7 mouse cellular contexts compared by ENCODE assay signal in the genomic region with DNA sequence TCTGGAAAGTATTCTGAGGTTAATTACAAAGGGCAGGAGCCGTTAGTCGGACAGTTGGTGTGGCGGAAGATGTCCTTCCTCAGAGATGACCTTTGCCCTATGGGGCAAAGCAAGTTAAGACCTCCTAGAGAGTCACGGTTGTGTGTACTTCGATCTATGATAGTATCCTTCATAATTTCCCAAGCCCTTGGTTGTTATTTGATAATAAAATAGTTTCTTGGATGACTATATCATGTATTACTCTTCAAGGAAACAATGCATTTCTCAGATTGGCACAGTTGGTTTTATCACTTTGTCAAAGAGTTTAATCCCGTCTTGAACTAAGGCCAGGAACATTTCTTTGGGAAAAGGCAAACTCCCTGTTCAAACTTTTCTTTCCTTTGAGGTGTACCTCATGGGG. TPM values are rescaled to one million over a fixed set of nuclear protein-coding genes. Genes with fewer than 3 reads are reported as not detected.
DNase-seq lines count a peak whose midpoint lies in the region; ATAC-seq and TF ChIP-seq lines count a peak whose summit lies in the region.

A gene (minus strand): TSS at position 101 of the 400 bp plus-strand sequence.

- H3K4me1 ChIP-seq in lung, embryonic 15.5 days, result peaks cover 10% of the 10 kb centered on the region
- peaks cover 4% of the 10 kb centered on the region for H3K4me1 ChIP-seq in cortical plate, adult 2 months (ENCODE audit: control insufficient read depth, insufficient read depth, low read length)
- H3K4me1 ChIP-seq in hindbrain, embryonic 16.5 days (ENCODE audit: control insufficient read depth, insufficient read depth, low read depth, low read length), result peaks cover 17% of the 10 kb centered on the region

- peak within 1 kb of the TSS; percentile 61 for H3K9ac ChIP-seq in lung, embryonic 15.5 days
- peak within 1 kb of the TSS; percentile 60 for H3K9ac ChIP-seq in hindbrain, embryonic 16.5 days (ENCODE audit: low read depth, low read length)

- peak within 1 kb of the TSS; percentile 17; the same call in 1 of the 2 replicates for H3K27ac ChIP-seq in lung, embryonic 15.5 days
- no peak within 1 kb of the TSS for H3K27ac ChIP-seq in cortical plate, adult 2 months (ENCODE audit: insufficient read depth, low read length)
- peak within 1 kb of the TSS; percentile 78 for H3K27ac ChIP-seq in hindbrain, embryonic 16.5 days (ENCODE audit: low read depth, low read length)
- peak within 1 kb of the TSS; percentile 41 for H3K27ac ChIP-seq in macrophage

- no peaks in the 10 kb centered on the region for H3K27me3 ChIP-seq in lung, embryonic 15.5 days
- H3K27me3 ChIP-seq in hindbrain, embryonic 16.5 days (replicated peaks; ENCODE audit: control insufficient read depth, insufficient read depth, low read length), result no peaks in the 10 kb centered on the region

- H3K4me2 ChIP-seq in lung, embryonic 15.5 days, result peak within 1 kb of the TSS; percentile 81
- peak within 1 kb of the TSS; percentile 58 for H3K4me2 ChIP-seq in hindbrain, embryonic 16.5 days (ENCODE audit: low read length)

- TF ChIP-seq POLR2A in cortical plate, adult 2 months (IDR thresholded peaks at IDR 0.05; ENCODE audit: extremely low read depth, insufficient read depth, low read length), result no peak

- peak within 1 kb of the TSS; percentile 67 for H3K4me3 ChIP-seq in lung, embryonic 15.5 days
- peak within 1 kb of the TSS; percentile 46 for H3K4me3 ChIP-seq in cortical plate, adult 2 months (ENCODE audit: insufficient read depth, low read length)
- H3K4me3 ChIP-seq in hindbrain, embryonic 16.5 days (ENCODE audit: low read length), result peak within 1 kb of the TSS; percentile 51
- H3K4me3 ChIP-seq in macrophage (ENCODE audit: inconsistent target), result peak within 1 kb of the TSS; percentile 69

- DNase-seq in lung, postnatal 4 days, result no peak
- no peak for DNase-seq in embryo, embryonic 11 days

- no peak for ATAC-seq in lung, embryonic 15.5 days (ENCODE audit: borderline replicate concordance, extremely low read depth, low FRiP score, low TSS enrichment)
- no peak for ATAC-seq in hindbrain, embryonic 16.5 days
- ATAC-seq in cerebellum, adult (ENCODE audit: insufficient number of reproducible peaks, low FRiP score, low TSS enrichment), result no peak

- 55% methylated on average over 6 of the region's 6 CpGs for WGBS in lung, embryonic 15.5 days
- 62% methylated on average over 6 of the region's 6 CpGs for WGBS in hindbrain, embryonic 16.5 days
- 74% methylated on average over 6 of the region's 6 CpGs for WGBS in macrophage (ENCODE audit: missing documents)

- TF ChIP-seq CTCF in cortical plate, adult 2 months (IDR thresholded peaks at IDR 0.05; ENCODE audit: extremely low read depth, insufficient read depth, low read length), result no peak

- H3K79me2 ChIP-seq in macrophage (ENCODE audit: inconsistent target), result peaks cover 26% of the 10 kb centered on the region

- H3K9me3 ChIP-seq in lung, embryonic 15.5 days, result no peaks in the 10 kb centered on the region
- no peaks in the 10 kb centered on the region for H3K9me3 ChIP-seq in hindbrain, embryonic 16.5 days (ENCODE audit: control insufficient read depth, low read length)

- H3K36me3 ChIP-seq in lung, embryonic 15.5 days, result peaks cover 13% of the 10 kb centered on the region
- no peaks in the 10 kb centered on the region for H3K36me3 ChIP-seq in hindbrain, embryonic 16.5 days (ENCODE audit: control insufficient read depth, insufficient read depth, low read length)
- H3K36me3 ChIP-seq in macrophage (ENCODE audit: inconsistent target), result peaks cover 13% of the 10 kb centered on the region; the same call in 1 of the 2 replicates

RNA-seq across cellular contexts. Expression of the gene that starts here (rescaled TPM):
- 23.2 and 24.1 TPM in 2 replicates for polyA plus RNA-seq in lung, embryonic 15.5 days (2015; fragmentation: Nextera tagmentation; extraction: Ambion mirVana)
- polyA plus RNA-seq in cortical plate, adult 2 months (2012; rRNA removed), result 19.1 and 21.9 TPM in 2 replicates
- polyA plus RNA-seq in hindbrain, embryonic 16.5 days (2015; fragmentation: Nextera tagmentation; extraction: Ambion mirVana), result 36.1 and 41.1 TPM in 2 replicates
- total RNA-seq in macrophage (2018; cell fraction: chromatin; rRNA removed), result 1 to 10 TPM in 25 of 26 experiments, under 1 TPM in 1; 0.96 to 8.4 (median 4.4) TPM
- total RNA-seq in macrophage (2018; cell fraction: cytosol; rRNA removed), result 10 to 100 TPM; 12.2 to 22.8 (median 18.1) TPM
- 10 to 100 TPM in 24 of 26 experiments, 1 to 10 TPM in 2; 6.3 to 26.2 (median 15.8) TPM for total RNA-seq in macrophage (2018; cell fraction: nucleus; rRNA removed)
- 15.3 to 17.6 TPM (median 16.1 TPM) in 3 replicates for polyA plus RNA-seq in macrophage (2018)
